Mouse (Mus musculus): ENCODE data around the gene Ltb4r1. TPM values are rescaled to one million over a fixed set of nuclear protein-coding genes. Genes with fewer than 3 reads are reported as not detected.

Gene Ltb4r1
- under 1 TPM in 1 of 2 experiments, not detected in 1; 0.04 TPM for polyA plus RNA-seq (2012; fragmentation: generic; extraction: Trizol)

DNA sequence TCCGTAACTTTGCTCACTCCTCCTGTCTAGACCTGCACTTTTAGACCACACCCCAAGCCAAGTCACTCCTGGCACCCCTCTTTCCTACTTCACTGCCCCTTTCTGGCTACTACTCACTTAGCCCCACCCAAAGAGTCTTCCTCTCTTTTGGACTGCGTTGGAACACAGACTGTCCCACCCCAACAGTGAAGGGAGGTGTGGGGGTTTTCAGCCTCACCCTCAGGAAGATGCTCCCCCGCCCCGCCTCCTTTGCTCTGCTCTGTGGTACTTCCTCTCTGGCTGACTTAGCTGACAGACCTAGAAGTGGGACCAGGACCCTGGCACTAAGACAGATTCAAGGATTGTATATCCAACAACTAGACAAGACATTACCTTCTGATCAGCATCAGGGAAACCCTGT lies at the start of gene Ltb4r1:
Gene Ltb4r1, plus strand, starts transcription at position 267 of the 400 bp plus-strand sequence.

GRCm38 (mm10) chr14:55721700-55722437 lies 43.9 kb upstream of the Ltb4r1 start, which contains the start of gene Rabggta:
Gene Rabggta (minus strand): TSS chr14:55722263.

DNA sequence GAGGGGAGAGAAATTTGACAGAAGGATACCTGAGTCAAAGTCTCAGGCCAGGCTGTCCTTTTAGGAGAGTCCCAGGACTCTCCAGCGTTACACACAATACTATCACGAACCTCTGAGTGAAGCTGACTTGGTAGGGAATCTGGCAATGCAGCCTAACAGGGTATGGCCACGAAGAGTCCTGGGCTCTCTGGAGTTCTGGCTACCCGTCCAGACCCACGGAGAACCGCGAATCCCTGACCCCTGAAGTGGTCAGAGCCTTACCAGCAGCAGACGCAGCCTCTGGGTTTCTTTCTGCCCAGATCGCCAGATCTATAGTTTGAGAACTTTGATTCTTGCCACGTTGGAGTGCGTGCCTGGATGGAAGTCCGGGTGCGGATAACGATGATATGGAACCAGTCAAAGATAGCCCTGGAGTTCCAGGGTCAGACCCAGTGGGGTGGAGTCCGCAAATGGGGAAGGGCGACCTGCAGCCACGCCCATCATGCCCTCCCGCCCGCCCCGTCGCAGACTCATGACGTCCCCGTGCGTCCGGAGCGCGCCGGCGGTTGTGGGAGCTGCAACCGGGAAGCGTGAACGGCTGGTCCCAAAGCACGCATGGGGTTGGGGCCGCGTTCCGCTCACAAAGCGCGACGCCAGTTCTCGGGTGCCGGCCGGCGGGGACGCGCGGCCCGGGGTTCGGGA lies 20.4 kb upstream of the Ltb4r1 start, which contains the start of the genes Dhrs1 and Nop9:
Gene Dhrs1, minus strand, starts transcription at position 511 of the 681 bp plus-strand sequence.
Gene Nop9, plus strand, starts transcription at position 514 of the 681 bp plus-strand sequence.

DNA sequence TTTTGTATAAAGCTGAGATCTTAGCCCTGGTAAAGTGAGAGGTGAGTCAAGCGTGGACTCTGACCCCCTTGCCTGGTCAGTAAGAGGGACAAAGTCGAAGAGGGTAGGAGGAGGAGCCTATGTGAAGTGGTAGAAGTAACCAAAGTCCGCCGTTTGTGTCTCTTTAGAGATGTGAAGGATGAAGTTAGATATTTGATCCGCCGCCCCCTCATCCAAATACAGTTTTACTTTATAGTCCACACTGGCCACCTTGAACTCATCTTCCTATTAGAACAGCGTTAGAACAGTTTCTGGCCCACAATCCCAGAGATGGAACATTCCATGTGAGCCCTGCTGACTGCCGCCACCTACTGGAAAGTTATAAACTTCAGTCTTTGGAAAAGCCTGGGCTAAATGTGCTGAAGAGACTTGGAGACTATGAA lies 7.4 kb upstream of the Ltb4r1 start, which contains the start of gene Cideb:
Gene Cideb, minus strand, starts transcription at position 96 of the 422 bp plus-strand sequence.

DNA sequence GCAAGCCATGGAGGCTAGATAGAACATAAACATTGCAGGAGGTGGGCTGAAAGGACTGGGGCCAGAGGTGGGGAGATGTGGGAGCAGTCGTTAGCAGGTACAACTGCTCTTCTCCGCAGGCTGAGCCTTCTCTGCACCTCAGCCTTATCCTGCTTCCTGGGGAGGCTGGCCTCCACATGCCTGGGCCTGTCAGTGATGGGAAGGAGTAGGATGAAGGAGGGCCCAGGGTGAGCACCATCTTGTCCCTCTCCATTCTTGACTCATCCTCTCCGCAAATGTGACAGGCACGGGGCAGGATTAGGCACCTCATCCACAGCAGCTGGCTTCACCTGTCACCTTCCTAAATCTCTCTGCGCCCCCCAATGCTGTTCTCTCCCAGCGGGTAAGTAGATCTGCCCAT lies 4.6 kb upstream of the Ltb4r1 start, which contains the start of gene Ltb4r2:
Gene Ltb4r2, plus strand, starts transcription at position 266 of the 400 bp plus-strand sequence.

DNA sequence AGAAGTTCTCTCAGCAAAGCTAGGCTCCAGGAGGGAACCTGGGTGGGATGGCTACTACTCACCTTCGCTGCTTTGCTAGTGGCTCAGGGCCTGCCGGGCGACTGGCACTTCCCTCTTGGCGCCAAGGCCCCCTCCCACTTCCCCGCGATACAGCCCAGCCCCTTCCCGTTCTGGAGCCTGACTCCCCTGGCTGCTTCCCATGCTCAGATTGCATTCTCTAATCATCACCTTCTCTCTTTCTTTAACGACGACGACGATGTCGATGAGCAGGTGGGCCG lies 18.1 kb downstream of the Ltb4r1 start, which contains the start of gene Adcy4:
Gene Adcy4, minus strand, starts transcription at position 138 of the 278 bp plus-strand sequence.

DNA sequence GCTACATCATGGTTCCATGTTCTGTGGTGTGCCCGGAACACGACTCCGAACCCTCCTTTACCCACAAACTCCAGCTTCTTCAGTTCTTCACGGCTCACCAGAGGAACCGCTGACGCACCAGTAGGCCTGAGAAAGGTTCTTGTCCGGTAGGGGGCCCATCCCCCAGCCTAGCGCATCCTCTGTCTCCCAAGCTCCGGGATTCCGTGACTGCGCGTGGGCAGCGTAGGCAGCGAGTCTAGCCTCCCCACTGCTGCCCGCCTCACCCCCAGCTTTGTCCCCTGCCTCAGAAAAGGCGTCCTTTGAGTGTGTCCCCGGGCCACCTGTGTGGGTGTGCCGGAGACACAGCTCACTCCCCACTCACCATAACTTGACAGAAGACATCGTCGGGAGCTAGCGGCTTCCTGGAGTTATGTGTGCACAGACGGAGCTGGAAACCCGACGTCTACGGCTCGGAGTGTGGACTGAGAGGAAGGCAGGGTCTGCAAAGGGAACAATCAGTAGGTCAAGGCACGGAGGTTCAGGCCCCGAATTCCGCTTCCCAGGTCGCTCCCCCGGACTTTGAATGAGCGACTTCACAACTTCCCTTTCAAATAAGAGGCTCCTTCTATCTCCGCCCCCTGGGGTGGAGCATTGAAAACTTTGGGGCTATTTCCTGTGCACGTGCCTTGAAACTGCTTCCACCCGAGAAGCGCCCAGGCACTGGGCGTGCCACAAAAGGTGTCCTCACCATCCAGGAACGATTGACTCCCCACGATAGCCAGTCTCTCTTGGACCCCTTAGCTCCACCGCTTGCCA lies 22.7 kb downstream of the Ltb4r1 start, which contains the start of gene Ripk3:
Gene Ripk3, minus strand, starts transcription at position 610 of the 795 bp plus-strand sequence.

Other genes with a start within 250 kb of the Ltb4r1 start
- under 1 TPM in 1 of 2 experiments, not detected in 1; 0.01 TPM for gene Nrl, start 241.0 kb upstream of the Ltb4r1 start, polyA plus RNA-seq (2012; fragmentation: generic; extraction: Trizol)
- 10 to 100 TPM; 43.7 to 67.2 TPM for gene Pck2, start 225.7 kb upstream of the Ltb4r1 start, polyA plus RNA-seq (2012; fragmentation: generic; extraction: Trizol)
- gene Dcaf11, start 206.0 kb upstream of the Ltb4r1 start, polyA plus RNA-seq (2012; fragmentation: generic; extraction: Trizol) = 10 to 100 TPM; 16.2 to 34.9 TPM
- under 1 TPM; 0.21 to 0.70 TPM for gene A730061H03Rik, start 205.6 kb upstream of the Ltb4r1 start, polyA plus RNA-seq (2012; fragmentation: generic; extraction: Trizol)
- not detected for gene Fitm1, start 190.3 kb upstream of the Ltb4r1 start, polyA plus RNA-seq (2012; fragmentation: generic; extraction: Trizol)
- gene Psme1, start 187.8 kb upstream of the Ltb4r1 start, polyA plus RNA-seq (2012; fragmentation: generic; extraction: Trizol) = 100 to 1,000 TPM; 148 to 216 TPM
- gene Emc9, start 180.7 kb upstream of the Ltb4r1 start, polyA plus RNA-seq (2012; fragmentation: generic; extraction: Trizol) = 10 to 100 TPM in 1 of 2 experiments, 1 to 10 TPM in 1; 6.1 to 11.5 TPM
- gene Psme2, start 174.8 kb upstream of the Ltb4r1 start, polyA plus RNA-seq (2012; fragmentation: generic; extraction: Trizol) = 100 to 1,000 TPM; 139 to 336 TPM
- 10 to 100 TPM; 18.0 to 18.4 TPM for gene Rnf31, start 174.3 kb upstream of the Ltb4r1 start, polyA plus RNA-seq (2012; fragmentation: generic; extraction: Trizol)
- gene Irf9, start 162.4 kb upstream of the Ltb4r1 start, polyA plus RNA-seq (2012; fragmentation: generic; extraction: Trizol) = 10 to 100 TPM in 1 of 2 experiments, 1 to 10 TPM in 1; 1.0 to 22.0 TPM
- not detected for gene Rec8, start 147.9 kb upstream of the Ltb4r1 start, polyA plus RNA-seq (2012; fragmentation: generic; extraction: Trizol)
- gene Ipo4, start 130.0 kb upstream of the Ltb4r1 start, polyA plus RNA-seq (2012; fragmentation: generic; extraction: Trizol) = 100 to 1,000 TPM in 1 of 2 experiments, 10 to 100 TPM in 1; 83.9 to 139 TPM
- under 1 TPM; 0.04 to 0.05 TPM for gene Gm49378, start 128.1 kb upstream of the Ltb4r1 start, polyA plus RNA-seq (2012; fragmentation: generic; extraction: Trizol)
- 10 to 100 TPM; 25.9 to 65.1 TPM for gene Tm9sf1, start 122.2 kb upstream of the Ltb4r1 start, polyA plus RNA-seq (2012; fragmentation: generic; extraction: Trizol)
- gene Tssk4, start 115.8 kb upstream of the Ltb4r1 start, polyA plus RNA-seq (2012; fragmentation: generic; extraction: Trizol) = 1 to 10 TPM in 1 of 2 experiments, under 1 TPM in 1; 0.29 to 1.1 TPM
- gene Mdp1, start 105.5 kb upstream of the Ltb4r1 start, polyA plus RNA-seq (2012; fragmentation: generic; extraction: Trizol) = 10 to 100 TPM in 1 of 2 experiments, 1 to 10 TPM in 1; 9.1 to 23.8 TPM
- 10 to 100 TPM in 1 of 2 experiments, 1 to 10 TPM in 1; 5.5 to 13.1 TPM for gene Gmpr2, start 94.0 kb upstream of the Ltb4r1 start, polyA plus RNA-seq (2012; fragmentation: generic; extraction: Trizol)
- 100 to 1,000 TPM; 239 to 456 TPM for gene Nedd8, start 93.8 kb upstream of the Ltb4r1 start, polyA plus RNA-seq (2012; fragmentation: generic; extraction: Trizol)
- 10 to 100 TPM in 1 of 2 experiments, 1 to 10 TPM in 1; 9.3 to 11.8 TPM for gene Tinf2, start 84.1 kb upstream of the Ltb4r1 start, polyA plus RNA-seq (2012; fragmentation: generic; extraction: Trizol)
- under 1 TPM; 0.01 to 0.08 TPM for gene Tgm1, start 52.0 kb upstream of the Ltb4r1 start, polyA plus RNA-seq (2012; fragmentation: generic; extraction: Trizol)
- 10 to 100 TPM in 1 of 2 experiments, 1 to 10 TPM in 1; 8.2 to 12.8 TPM for gene Rabggta, start 43.7 kb upstream of the Ltb4r1 start, polyA plus RNA-seq (2012; fragmentation: generic; extraction: Trizol)
- gene Dhrs1, start 20.3 kb upstream of the Ltb4r1 start, polyA plus RNA-seq (2012; fragmentation: generic; extraction: Trizol) = 10 to 100 TPM; 46.0 to 89.8 TPM
- gene Nop9, start 20.3 kb upstream of the Ltb4r1 start, polyA plus RNA-seq (2012; fragmentation: generic; extraction: Trizol) = 10 to 100 TPM; 15.2 to 35.9 TPM
- 1 to 10 TPM in 1 of 2 experiments, under 1 TPM in 1; 0.11 to 3.7 TPM for gene Cideb, start 7.5 kb upstream of the Ltb4r1 start, polyA plus RNA-seq (2012; fragmentation: generic; extraction: Trizol)
- under 1 TPM; 0.02 to 0.05 TPM for gene Ltb4r2, start 4.5 kb upstream of the Ltb4r1 start, polyA plus RNA-seq (2012; fragmentation: generic; extraction: Trizol)
- gene Adcy4, start 18.1 kb downstream of the Ltb4r1 start, polyA plus RNA-seq (2012; fragmentation: generic; extraction: Trizol) = not detected
- gene Ripk3, start 22.9 kb downstream of the Ltb4r1 start, polyA plus RNA-seq (2012; fragmentation: generic; extraction: Trizol) = 1 to 10 TPM; 3.8 to 4.1 TPM
- 10 to 100 TPM in 1 of 2 experiments, 1 to 10 TPM in 1; 2.5 to 19.8 TPM for gene Nfatc4, start 57.2 kb downstream of the Ltb4r1 start, polyA plus RNA-seq (2012; fragmentation: generic; extraction: Trizol)
- 1 to 10 TPM in 1 of 2 experiments, under 1 TPM in 1; 0.09 to 4.1 TPM for gene Nynrin, start 88.0 kb downstream of the Ltb4r1 start, polyA plus RNA-seq (2012; fragmentation: generic; extraction: Trizol)
- gene Cbln3, start 118.4 kb downstream of the Ltb4r1 start, polyA plus RNA-seq (2012; fragmentation: generic; extraction: Trizol) = under 1 TPM; 0.08 to 0.98 TPM
- 1 to 10 TPM; 1.2 to 9.7 TPM for gene Khnyn, start 119.0 kb downstream of the Ltb4r1 start, polyA plus RNA-seq (2012; fragmentation: generic; extraction: Trizol)
- under 1 TPM in 1 of 2 experiments, not detected in 1; 0.44 TPM for gene Sdr39u1, start 134.3 kb downstream of the Ltb4r1 start, polyA plus RNA-seq (2012; fragmentation: generic; extraction: Trizol)
- gene Cma1, start 178.7 kb downstream of the Ltb4r1 start, polyA plus RNA-seq (2012; fragmentation: generic; extraction: Trizol) = under 1 TPM in 1 of 2 experiments, not detected in 1; 0.05 TPM
- not detected for gene Cma2, start 185.0 kb downstream of the Ltb4r1 start, polyA plus RNA-seq (2012; fragmentation: generic; extraction: Trizol)

Measured in C3H10T1/2 (cell line).